Mouse (Mus musculus) forebrain, embryonic 15.5 days (tissue): ENCODE measurements around the gene Kcnab1. TPM values are rescaled to one million over a fixed set of nuclear protein-coding genes. Genes with fewer than 3 reads are reported as not detected.

Experiments
- ATAC-seq: fragments of 200-750 bp; cut with Nextera tagmentation; replicated peaks from 2 replicates; pipeline ENCODE4 v1.8.0; 2017; ENCODE audit warnings: mild to moderate bottlenecking, moderate TSS enrichment, moderate library complexity
- H3K27ac ChIP-seq: fragments of 300-500 bp; sonication (generic); replicated peaks from 2 replicates; pipeline ENCODE4 v1.5.1; 2015; ENCODE audit warnings: mild to moderate bottlenecking, inconsistent platforms
- H3K27me3 ChIP-seq: fragments of 300-500 bp; sonication (generic); 2 replicates; pipeline ENCODE4 v1.6.1; 2015; ENCODE audit warnings: inconsistent platforms
- H3K36me3 ChIP-seq: fragments of 300-500 bp; sonication (generic); 2 replicates; pipeline ENCODE4 v1.6.1; 2015; ENCODE audit warnings: mild to moderate bottlenecking, inconsistent platforms
- H3K4me1 ChIP-seq: fragments of 300-500 bp; sonication (generic); 2 replicates; pipeline ENCODE4 v1.6.1; 2015; ENCODE audit warnings: inconsistent platforms
- H3K4me2 ChIP-seq: fragments of 300-500 bp; sonication (generic); replicated peaks from 2 replicates; pipeline ENCODE4 v1.6.1; 2015; ENCODE audit warnings: mild to moderate bottlenecking, inconsistent platforms
- H3K4me3 ChIP-seq: fragments of 300-500 bp; sonication (generic); 2 replicates; pipeline ENCODE4 v1.5.1; 2015; ENCODE audit warnings: mild to moderate bottlenecking, inconsistent platforms
- H3K9ac ChIP-seq: fragments of 300-500 bp; sonication (generic); replicated peaks from 2 replicates; pipeline ENCODE4 v1.6.1; 2015; ENCODE audit warnings: mild to moderate bottlenecking, inconsistent platforms
- H3K9me3 ChIP-seq: fragments of 300-500 bp; sonication (generic); 2 replicates; pipeline ENCODE4 v1.6.1; 2016; ENCODE audit warnings: inconsistent platforms
- WGBS: fragments of 180-500 bp; shearing (Covaris S2); methylation state at CpG from one replicate; pipeline ENCODE4 v1.1.7; 2015; ENCODE audit warnings: mixed read lengths; 5-methylcytosine and 5-hydroxymethylcytosine counted together
- polyA plus RNA-seq: library from polyadenylated mRNA; unstranded; fragments of >200 nt; fragmentation: Nextera tagmentation; extraction: Ambion mirVana; gene quantifications from 2 replicates; pipeline ENCODE4 v1.2.1, GENCODE M21; 2015

The Kcnab1 gene
- polyA plus RNA-seq, 1 experiment from 2014 or later = 6.5 TPM

GRCm38 (mm10) chr3:65358841-65359240 is 249.7 kb downstream of the Kcnab1 start:
- Histone ChIP-seq H3K36me3 (no peaks in the 10 kb centered on the region), H3K4me1 (no peaks in the 10 kb centered on the region), H3K4me2 (no peak overlapping the region), H3K9ac (no peak overlapping the region), H3K27ac (no peak overlapping the region), H3K27me3 (no peaks in the 10 kb centered on the region), H3K9me3 (no peaks in the 10 kb centered on the region), H3K4me3 (no peak overlapping the region)
- no peak for ATAC-seq
- WGBS = 62% methylated on average over 2 of the region's 2 CpGs

DNA sequence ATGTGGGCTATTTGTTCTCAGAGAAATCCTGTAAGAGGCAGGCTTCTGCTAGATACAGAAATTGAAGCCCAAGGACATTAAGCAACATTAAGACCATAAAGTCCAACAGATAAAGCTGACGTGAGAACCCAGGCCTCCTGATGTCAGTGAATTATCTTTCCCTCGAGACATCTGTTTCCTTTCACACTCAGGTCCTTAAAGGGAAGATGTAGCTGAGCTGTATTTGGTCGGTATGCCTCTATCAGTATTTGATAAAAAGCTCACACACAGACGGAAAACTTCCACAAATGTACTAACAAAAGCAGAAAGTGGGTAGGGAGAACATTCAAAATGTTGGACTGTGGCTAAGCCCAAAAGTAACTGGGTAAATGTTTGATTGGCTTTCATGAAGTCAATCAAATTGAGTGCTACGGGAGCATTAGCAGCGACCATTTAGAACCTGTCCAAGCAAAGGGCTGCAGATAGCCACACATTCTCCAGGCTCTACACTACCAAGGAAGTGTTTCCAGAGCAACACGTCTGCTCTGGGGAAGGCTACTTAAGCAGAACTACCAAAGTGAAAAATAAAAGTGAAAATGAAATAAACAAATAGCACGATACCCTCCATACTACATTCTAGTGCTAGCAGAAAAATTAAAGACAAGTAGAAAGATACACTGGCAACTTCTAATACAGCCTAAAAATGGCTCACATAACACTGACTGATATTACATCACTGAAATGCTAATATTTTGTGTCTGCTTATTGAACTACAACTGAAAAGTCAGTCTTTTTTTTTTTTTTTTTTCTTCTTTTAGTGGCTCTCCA is 251.2 kb downstream of the Kcnab1 start:
- H3K36me3 ChIP-seq = no peaks in the 10 kb centered on the region
- WGBS = 85% methylated on average over 8 of the region's 8 CpGs
- no peaks in the 10 kb centered on the region for H3K9me3 ChIP-seq
- no peak overlapping the region for H3K4me3 ChIP-seq
- no peak for ATAC-seq
- no peaks in the 10 kb centered on the region for H3K27me3 ChIP-seq
- H3K4me1 ChIP-seq = no peaks in the 10 kb centered on the region
- no peak overlapping the region for H3K4me2 ChIP-seq
- no peak overlapping the region for H3K27ac ChIP-seq
- no peak overlapping the region for H3K9ac ChIP-seq

DNA sequence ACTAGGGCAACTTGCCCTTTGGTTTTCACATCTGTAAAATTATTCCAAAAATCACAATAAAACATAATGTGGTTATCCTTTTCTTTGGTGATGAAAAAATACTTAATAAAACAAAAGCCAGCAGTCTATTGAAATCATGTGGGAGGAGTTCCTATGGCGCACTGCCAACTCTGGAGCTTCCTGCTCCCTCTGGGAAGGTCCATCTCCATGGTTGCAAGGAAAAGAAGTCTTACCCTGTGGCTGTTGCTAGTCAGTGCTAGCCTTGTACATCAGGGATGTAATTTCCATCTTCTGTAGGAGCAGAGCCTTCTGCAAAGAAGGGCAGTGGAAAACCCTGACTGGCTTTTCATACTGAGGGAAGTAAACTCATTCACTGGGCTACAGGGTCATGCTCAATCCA is 254.3 kb downstream of the Kcnab1 start:
- no peak overlapping the region for H3K4me2 ChIP-seq
- no peaks in the 10 kb centered on the region for H3K9me3 ChIP-seq
- no peaks in the 10 kb centered on the region for H3K36me3 ChIP-seq
- no peaks in the 10 kb centered on the region for H3K27me3 ChIP-seq
- no peak overlapping the region for H3K9ac ChIP-seq
- no peak overlapping the region for H3K27ac ChIP-seq
- no peak overlapping the region for H3K4me3 ChIP-seq
- H3K4me1 ChIP-seq = no peaks in the 10 kb centered on the region
- no peak for ATAC-seq
- WGBS = 94% methylated on average over 1 of the region's 1 CpGs

DNA sequence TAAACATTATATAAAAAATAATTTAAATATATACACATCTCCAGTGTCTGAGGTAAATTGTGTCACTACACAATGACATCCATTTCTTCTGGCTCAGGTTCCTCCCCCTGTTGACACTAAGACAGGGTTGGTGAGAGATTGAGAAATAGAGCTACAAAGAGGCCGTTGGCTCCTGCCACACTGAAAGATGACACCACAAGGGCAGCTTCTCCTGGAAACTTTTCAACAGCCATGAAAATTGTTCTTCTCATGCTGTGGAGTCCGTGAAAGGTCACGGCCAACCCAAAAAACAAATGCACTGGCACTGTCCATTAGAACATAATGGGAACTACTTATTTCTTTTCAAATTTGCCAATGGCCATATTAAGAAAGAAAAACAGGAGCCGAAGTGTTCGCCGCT is 256.0 kb downstream of the Kcnab1 start:
- Histone ChIP-seq H3K4me1 (no peaks in the 10 kb centered on the region), H3K27me3 (no peaks in the 10 kb centered on the region), H3K4me2 (no peak overlapping the region), H3K9ac (no peak overlapping the region), H3K36me3 (no peaks in the 10 kb centered on the region), H3K4me3 (no peak overlapping the region), H3K9me3 (no peaks in the 10 kb centered on the region), H3K27ac (no peak overlapping the region)
- ATAC-seq = no peak
- WGBS = 83% methylated on average over 6 of the region's 6 CpGs

DNA sequence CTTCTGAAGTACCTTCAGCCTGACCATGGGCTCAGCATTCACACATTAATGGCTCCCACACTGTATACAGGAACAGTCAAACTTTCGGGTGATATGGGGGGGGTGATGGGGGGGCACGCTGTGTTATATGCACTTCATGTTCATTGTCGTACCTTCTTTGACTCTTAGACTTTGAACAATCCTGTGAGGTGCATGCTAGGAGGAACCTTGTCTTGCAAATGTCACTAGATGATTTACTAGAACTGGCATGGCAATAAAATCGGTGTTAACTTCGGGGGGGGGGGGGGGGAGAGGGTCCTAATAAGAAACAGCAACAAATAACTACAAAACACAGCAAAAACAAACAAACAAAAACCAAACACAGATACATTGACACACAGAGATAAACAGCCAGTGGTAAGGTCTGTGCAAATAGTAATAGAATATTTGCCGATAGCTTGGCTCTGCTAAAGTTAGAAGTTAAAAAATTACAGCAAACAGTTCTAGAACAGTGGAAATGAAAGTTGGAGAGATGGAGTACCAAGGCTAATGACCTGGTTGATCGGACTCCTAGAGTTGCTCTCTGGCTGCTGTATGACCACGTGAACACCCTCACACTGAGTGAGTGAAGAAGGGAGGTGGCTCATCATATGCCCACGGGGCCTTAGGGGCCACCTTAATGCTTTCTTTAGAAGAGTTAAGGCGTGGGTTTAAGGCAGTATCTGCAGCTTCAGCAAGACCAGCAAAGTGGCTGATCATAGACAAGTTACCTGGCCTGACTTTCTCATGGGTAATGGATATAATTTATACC is 256.9 kb downstream of the Kcnab1 start:
- H3K9me3 ChIP-seq = no peaks in the 10 kb centered on the region
- H3K27me3 ChIP-seq = no peaks in the 10 kb centered on the region
- no peak overlapping the region for H3K4me3 ChIP-seq
- 94% methylated on average over 10 of the region's 10 CpGs for WGBS
- no peaks in the 10 kb centered on the region for H3K36me3 ChIP-seq
- no peak overlapping the region for H3K9ac ChIP-seq
- no peak for ATAC-seq
- no peaks in the 10 kb centered on the region for H3K4me1 ChIP-seq
- no peak overlapping the region for H3K27ac ChIP-seq
- no peak overlapping the region for H3K4me2 ChIP-seq

DNA sequence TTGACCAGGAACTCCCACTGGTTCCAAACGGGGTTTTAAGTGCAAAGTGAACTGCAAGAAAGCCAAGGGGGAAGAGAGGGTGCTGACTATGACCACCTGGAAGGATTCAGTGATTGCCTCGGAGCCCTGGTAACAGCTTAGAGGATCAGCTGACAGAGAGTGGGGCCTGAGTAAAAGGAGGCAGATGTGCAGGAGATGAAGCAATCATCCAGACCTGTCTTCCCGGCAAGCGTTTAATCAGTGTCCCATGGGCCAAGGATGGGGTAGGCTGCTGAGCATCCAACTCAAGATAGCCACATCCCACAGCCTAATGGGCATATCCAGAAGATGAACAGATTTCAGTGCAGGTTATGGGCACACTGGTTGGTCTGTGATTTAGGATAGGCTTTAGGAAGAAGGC is 258.8 kb downstream of the Kcnab1 start:
- Histone ChIP-seq H3K36me3 (peaks cover 13% of the 10 kb centered on the region), H3K9ac (no peak overlapping the region), H3K4me1 (no peaks in the 10 kb centered on the region), H3K4me3 (no peak overlapping the region), H3K4me2 (no peak overlapping the region), H3K27me3 (no peaks in the 10 kb centered on the region), H3K27ac (no peak overlapping the region), H3K9me3 (no peaks in the 10 kb centered on the region)
- WGBS = 77% methylated on average over 4 of the region's 4 CpGs
- no peak for ATAC-seq

DNA sequence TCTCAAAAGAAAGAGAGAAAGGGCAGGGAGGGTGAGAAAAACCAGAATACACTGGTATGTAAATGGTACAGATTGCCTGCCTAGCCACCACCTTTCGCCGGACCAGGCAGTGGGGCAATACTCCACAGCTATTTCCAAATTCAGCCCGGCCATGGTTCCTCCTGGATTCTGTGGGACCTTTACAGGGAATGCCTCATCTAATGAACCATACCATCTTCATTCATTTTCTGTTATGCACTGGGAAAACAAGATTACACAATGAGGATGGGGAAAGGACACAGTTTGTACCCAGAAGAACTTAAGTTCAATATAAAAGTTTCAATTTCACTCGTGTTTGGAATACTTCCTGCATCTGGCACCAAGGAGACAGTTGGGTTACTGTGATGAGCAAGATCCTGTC is 263.4 kb downstream of the Kcnab1 start:
- no peaks in the 10 kb centered on the region for H3K27me3 ChIP-seq
- H3K9ac ChIP-seq = no peak overlapping the region
- H3K36me3 ChIP-seq = peaks cover 22% of the 10 kb centered on the region
- no peaks in the 10 kb centered on the region for H3K4me1 ChIP-seq
- H3K27ac ChIP-seq = no peak overlapping the region
- 90% methylated on average over 4 of the region's 4 CpGs for WGBS
- H3K4me2 ChIP-seq = no peak overlapping the region
- no peaks in the 10 kb centered on the region for H3K9me3 ChIP-seq
- H3K4me3 ChIP-seq = no peak overlapping the region
- no peak for ATAC-seq

DNA sequence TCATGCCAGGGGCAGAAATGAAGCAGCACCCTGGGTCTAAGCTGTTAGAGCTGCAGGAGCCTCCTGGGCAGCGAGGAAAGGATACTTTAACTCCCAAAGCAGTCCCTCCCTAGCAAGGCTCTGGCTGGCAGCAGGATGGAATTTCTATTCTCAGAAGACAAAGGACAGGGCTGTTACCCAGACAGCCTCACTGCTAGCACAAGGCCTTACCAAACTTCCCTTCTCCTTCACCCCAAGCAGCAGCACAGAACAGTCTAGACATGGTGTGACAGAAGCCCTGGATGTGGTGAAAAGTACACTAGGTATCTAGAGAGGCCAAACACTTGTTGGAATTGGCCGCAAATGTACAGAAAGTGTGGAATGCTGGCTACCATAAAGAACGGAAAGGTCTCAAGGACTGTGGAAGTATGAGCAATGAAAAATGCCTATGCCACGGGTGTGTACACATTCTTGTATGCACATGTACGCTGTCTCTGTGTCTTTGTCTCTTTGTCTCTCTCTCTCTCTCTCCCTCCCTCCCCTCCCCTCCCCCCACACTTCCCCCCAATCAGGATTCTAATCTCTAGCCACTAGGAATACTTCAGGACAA is 264.5 kb downstream of the Kcnab1 start:
- H3K9me3 ChIP-seq = no peaks in the 10 kb centered on the region
- H3K36me3 ChIP-seq = peaks cover 24% of the 10 kb centered on the region
- ATAC-seq = no peak
- H3K4me1 ChIP-seq = no peaks in the 10 kb centered on the region
- H3K4me2 ChIP-seq = no peak overlapping the region
- H3K27me3 ChIP-seq = no peaks in the 10 kb centered on the region
- WGBS = 65% methylated on average over 5 of the region's 5 CpGs
- no peak overlapping the region for H3K27ac ChIP-seq
- no peak overlapping the region for H3K4me3 ChIP-seq
- H3K9ac ChIP-seq = no peak overlapping the region

DNA sequence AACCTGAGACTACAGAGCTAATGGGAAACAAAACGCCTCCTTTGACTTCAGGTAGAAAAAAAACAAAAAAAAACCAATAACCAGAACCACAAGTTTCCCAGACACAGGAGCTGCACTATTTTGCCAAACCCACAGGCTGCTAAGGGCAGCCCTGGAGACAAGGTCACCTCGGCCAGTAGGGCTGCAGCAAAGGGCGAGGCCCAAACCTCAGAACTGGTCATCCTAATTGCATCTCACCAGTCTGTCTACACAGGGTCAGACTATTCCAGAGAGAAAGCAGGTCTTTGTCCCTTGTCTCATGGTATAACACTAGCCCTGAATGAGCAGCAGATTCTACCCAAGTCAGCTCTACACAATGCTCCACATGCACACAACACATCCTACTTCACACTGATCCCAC is 265.5 kb downstream of the Kcnab1 start:
- peaks cover 32% of the 10 kb centered on the region for H3K36me3 ChIP-seq
- no peak for ATAC-seq
- no peaks in the 10 kb centered on the region for H3K4me1 ChIP-seq
- WGBS = 83% methylated on average over 3 of the region's 3 CpGs
- no peak overlapping the region for H3K27ac ChIP-seq
- H3K27me3 ChIP-seq = no peaks in the 10 kb centered on the region
- no peaks in the 10 kb centered on the region for H3K9me3 ChIP-seq
- H3K4me3 ChIP-seq = no peak overlapping the region
- no peak overlapping the region for H3K4me2 ChIP-seq
- no peak overlapping the region for H3K9ac ChIP-seq

DNA sequence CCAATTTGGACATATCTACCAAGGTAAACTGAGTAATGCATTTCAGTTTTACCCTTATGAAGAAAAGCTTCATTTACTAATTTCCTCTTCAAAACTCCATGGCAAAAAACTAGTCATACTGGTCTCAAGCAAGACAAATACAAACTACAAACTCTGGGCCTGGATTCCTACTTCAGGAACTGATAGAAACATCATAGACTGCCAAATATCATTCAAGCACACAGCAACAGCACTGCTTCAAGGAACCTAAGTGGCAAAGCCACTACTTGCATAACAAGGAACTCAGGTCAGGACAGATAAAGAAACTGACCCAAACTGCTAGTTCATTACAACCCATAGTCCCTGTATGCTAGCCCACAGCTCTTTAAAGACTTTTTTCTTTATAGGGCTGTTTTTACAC is 269.5 kb downstream of the Kcnab1 start:
- Histone ChIP-seq H3K4me1 (no peaks in the 10 kb centered on the region), H3K9ac (no peak overlapping the region), H3K4me2 (no peak overlapping the region), H3K27ac (no peak overlapping the region), H3K9me3 (no peaks in the 10 kb centered on the region), H3K27me3 (no peaks in the 10 kb centered on the region), H3K4me3 (no peak overlapping the region), H3K36me3 (peaks cover 49% of the 10 kb centered on the region)
- ATAC-seq = no peak

DNA sequence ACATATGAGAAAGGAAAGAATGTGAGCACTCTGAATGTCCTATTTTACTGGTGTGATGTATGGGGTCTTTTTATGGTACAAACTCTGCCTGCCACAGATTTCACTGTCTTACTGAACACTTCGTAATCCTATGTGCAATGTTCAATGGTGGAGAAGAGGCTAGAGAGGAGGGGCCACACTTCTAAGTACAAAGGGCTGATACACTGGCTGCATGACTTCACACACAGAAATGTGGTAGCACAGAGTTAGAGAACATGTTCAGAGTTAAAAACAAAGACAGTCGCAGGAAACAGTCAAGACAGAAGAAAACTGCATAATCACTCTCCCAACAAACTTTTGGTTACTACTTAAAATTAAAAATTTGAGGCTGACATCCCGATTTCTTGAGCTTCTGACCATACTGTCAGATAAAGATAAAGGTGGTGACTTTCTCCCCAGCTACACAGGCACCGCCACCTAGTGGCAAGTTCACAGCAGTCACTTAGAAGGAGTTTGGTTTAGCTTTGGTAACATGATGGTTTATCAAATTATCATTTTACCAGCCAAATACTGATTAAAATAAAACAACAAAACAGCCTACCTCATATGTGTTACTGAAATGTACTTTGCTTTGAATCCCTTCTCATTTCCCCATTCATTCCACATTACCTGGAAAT is 270.8 kb downstream of the Kcnab1 start:
- 80% methylated on average over 4 of the region's 4 CpGs for WGBS
- H3K4me1 ChIP-seq = no peaks in the 10 kb centered on the region
- H3K27ac ChIP-seq = no peak overlapping the region
- H3K27me3 ChIP-seq = no peaks in the 10 kb centered on the region
- H3K4me3 ChIP-seq = no peak overlapping the region
- H3K4me2 ChIP-seq = no peak overlapping the region
- ATAC-seq = no peak; the same call in 1 of the 2 replicates
- H3K9me3 ChIP-seq = no peaks in the 10 kb centered on the region
- peaks cover 56% of the 10 kb centered on the region for H3K36me3 ChIP-seq
- H3K9ac ChIP-seq = no peak overlapping the region

GRCm38 (mm10) chr3:65381094-65381493 is 271.9 kb downstream of the Kcnab1 start:
- H3K4me1 ChIP-seq = no peaks in the 10 kb centered on the region
- no peak overlapping the region for H3K4me2 ChIP-seq
- H3K9me3 ChIP-seq = no peaks in the 10 kb centered on the region
- no peak overlapping the region for H3K27ac ChIP-seq
- H3K9ac ChIP-seq = no peak overlapping the region
- no peak overlapping the region for H3K4me3 ChIP-seq
- WGBS = 88% methylated on average over 4 of the region's 4 CpGs
- H3K36me3 ChIP-seq = peaks cover 66% of the 10 kb centered on the region
- ATAC-seq = no peak
- H3K27me3 ChIP-seq = no peaks in the 10 kb centered on the region
